Mouse (Mus musculus) adrenal gland, postnatal 10 days (tissue): ENCODE data around the gene Tulp2. TPM values are rescaled to one million over a fixed set of nuclear protein-coding genes. Genes with fewer than 3 reads are reported as not detected.
"Not testable (repeated sequence)": the region's sequence is repeated elsewhere in the genome, so short reads cannot be mapped to it uniquely, and the experiment has no call there.

Source experiments
- DNase-seq: peaks from one replicate; pipeline ENCODE4 v3.0.0; 2021; ENCODE audit warnings: mixed read lengths
- total RNA-seq, 2 experiments: library from RNA; stranded (reverse); gene quantifications; 2 replicates each; pipeline ENCODE4 v1.2.3; 2021

Tulp2 gene
- total RNA-seq, 2 experiments from 2014 or later: 0.64 to 0.69 TPM

DNA sequence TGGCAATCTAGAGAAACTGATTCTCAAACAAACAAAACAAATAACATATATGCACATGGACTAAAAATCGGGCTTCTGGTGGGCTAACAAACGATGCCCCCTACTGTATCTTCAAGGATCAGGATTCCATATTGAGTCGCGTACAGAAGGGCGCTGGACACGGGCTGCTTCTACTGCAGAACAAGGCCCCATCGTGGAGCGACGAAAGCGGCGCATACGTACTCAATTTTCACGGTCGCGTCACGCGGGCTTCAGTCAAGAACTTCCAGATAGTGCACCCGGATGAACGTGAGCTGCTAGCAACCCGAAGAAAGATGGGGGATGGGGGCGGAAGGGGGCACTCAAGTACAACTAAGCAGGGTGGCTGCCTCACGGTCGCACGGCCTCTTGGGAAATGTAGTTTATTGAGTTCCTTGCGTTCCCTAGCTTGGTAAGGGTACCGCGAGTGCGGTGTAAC lies 40.1 kb downstream of the Tulp2 start:
- DNase-seq: peak; percentile 88

DNA sequence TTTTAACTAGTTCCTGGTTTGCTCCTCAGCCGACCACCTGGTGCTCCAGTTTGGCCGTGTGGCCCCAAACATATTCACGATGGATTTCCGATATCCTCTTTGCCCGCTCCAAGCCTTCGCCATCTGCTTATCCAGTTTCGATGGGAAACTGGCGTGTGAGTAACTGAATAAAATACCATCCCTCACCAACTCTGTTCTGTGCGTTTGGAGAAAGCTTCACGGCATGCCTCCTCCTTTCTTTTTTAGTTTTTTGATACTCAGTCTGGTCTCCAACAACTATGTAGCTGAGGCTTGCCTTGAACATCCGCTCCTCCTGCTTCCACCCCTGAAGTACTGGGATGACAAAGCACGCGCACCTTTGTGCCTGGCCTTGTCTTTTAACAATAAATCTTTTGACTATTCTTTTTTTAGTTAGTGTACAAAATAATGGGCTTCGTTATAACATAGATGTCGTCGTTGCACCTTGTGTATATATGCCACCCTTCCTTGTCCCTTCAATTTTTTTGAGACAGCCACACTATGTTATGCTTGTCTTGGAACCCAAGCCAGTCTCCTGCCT lies 40.6 kb downstream of the Tulp2 start:
- DNase-seq: no peak

DNA sequence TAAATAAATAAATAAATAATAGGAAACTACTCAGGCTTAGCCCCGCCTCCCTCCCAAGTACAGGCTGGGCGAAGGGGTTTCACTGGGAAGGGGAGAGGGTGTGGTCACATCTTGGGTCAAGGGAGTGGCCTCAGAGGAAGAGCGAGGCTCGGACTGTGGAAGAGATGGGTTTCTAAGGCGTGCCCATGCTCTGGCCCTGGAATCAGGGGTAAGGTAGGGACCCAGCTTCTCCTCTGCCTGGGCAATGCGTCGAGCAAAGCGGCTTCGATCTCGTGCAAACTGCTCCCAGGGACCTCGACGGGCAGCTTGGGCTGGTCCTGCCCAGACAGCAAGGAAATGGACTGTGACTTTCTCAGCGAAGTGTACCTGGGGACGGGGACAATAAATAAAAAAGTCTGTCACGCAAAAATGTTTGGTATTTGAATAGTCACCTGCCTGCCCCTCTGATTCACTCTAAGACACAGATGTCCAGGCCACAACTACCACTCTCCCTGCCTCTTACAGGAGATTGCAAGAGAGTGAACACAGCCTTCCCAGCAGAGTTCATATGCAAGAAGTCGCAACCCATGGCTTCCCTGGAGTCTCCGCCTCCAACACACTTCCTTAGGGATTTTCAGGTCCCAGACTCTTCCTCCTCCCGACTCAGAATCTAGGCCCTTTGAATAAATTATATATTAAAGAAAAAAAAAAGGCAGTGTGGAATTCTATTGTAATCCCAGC lies 41.4 kb downstream of the Tulp2 start:
- DNase-seq: no peak

DNA sequence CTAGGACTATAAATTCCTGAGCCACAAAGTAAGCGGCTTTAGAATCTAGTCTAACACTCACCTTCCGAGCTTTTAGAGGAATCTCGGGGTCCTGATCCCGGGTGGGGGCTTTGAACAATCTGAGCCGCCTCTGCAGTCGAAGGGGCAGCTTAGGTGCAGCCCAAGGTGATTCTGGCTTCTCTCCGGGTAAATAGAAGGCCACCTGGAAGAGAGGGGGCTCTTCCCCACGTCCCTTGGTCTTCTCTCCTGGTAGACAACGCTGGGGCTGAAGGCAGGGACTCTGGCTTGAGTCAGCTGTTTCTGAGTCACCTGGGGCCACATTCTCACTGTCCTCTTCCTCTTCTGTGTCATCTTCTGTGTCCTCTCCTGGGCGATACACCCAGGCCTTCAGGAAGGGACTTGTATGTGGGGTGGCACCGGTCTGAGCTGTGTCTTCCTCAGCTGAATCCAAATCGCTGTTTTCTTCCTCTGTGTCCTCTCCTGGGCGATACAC lies 42.0 kb downstream of the Tulp2 start:
- no peak for DNase-seq

DNA sequence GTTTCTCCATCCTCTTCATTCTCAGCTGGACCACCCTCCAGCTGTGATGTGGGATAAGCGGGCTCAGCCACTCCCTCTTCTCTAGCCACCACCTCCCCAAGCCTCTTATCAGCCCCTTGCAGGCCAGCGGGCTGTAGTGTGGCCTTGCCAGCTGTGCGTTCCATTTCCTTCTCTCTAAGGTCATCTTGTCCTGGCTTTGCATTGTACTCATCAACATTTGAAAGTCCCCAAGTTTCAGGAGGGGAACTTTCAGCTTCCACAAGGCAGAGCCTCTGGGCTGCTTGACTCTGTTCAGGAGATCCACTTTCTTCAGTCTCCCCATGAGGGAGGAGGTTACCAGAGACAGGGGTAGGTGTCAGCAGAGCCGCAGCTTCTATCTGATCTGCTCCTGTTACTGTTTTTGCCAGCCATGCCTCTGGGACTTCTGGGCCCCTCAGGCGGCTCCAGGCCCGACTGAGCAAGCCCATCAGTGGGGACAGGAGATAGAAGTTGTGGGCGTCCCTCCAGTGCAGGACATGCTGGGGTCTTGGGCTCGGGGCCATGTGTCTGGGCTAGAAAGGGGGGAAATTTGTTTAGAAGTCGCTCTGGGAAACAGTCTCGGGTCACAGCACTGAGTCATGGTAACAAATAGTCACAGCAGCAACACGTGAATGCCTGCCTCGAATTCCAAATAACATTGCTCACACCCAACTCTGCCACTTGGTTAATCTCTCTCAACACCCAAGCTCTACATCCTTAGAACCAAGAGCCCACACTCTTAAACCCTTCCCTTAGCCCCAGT lies 43.4 kb downstream of the Tulp2 start:
- peak; percentile 38 for DNase-seq

DNA sequence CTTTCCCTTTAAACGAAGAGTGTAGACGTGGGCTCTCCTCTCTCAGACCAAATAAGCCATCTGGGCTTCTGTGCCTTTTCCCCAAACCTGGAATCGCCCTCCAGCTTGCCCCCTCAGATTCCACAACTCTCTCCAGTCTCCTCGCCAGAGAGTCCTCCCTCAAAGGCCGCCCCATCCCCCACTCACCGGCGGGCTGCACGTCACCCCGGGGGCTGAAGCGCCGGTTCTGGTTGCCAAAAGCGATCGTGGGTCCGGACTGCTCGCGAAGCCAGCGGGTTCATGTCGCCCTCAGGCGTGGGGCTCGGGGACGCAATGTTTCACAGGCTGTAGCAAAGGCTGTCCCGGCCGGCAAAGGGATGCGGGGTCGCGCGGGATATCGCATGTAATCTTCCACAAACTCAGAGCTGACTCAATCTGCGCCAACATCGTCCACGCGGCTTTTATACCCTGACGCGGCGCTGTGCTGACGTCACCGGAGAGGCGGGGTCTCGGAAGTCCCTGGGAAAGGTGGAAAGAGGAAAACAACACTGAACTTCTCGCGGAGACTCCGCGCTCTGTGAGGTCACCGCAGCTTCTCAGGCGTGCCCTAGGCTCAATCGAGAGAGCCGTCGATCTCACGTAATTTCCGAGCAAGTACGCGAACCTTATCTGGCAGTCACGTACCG lies 44.3 kb downstream of the Tulp2 start, which contains the start of the genes Ppp1r15a and Plekha4:
Gene Ppp1r15a (minus strand): TSS at position 460 of the 665 bp plus-strand sequence.
Gene Plekha4 (plus strand): TSS at position 522 of the 665 bp plus-strand sequence.
- peak; percentile 97 for DNase-seq

DNA sequence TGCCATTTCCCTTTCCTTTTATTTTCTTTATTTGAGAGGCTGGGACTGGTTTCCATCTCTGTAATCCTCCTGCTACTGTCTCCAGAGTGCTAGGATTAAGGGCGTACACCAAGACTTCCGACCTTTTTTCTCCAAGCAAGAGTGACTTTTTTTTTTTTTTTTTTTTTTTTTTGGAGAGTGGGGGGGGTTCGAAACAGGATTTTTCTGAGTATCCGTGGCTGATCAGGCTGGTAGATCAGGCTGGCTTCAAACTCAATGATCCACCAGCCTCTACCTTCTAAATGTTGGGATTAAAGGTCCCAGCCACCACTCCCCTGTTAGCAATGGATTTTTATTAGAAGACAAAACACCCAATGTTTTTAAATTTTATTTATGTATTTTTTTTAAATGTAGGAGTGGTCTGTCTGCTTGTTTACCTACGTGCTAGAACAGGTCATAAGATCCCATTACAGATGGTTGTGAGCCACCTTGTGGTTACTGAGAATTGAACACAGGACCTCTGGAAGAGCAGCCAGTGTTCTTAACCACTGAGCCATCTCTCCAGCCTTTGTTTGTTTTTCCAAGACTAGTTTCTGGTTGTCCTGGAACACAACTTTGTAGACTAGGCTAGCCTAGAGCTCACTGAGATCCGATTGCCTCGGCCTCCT lies 44.9 kb downstream of the Tulp2 start:
- DNase-seq: no peak

DNA sequence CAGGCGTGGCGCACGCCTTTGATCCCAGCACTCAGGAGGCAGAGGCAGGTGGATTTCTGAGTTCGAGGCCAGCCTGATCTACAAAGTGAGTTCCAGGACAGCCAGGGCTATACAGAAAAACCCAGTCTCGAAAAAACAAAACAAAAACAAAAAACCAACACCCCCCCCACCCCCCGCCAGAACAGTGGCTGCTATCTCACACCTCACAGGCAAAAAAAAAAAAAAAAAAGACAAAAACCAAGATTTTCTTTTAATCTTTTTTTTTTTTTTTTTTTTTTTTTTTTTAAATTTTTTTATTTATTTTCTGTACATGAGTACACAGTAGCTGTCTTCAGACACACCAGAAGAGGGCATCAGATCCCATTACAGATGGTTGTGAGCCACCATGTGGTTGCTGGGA lies 45.5 kb downstream of the Tulp2 start:
- not testable (repeated sequence) for DNase-seq

DNA sequence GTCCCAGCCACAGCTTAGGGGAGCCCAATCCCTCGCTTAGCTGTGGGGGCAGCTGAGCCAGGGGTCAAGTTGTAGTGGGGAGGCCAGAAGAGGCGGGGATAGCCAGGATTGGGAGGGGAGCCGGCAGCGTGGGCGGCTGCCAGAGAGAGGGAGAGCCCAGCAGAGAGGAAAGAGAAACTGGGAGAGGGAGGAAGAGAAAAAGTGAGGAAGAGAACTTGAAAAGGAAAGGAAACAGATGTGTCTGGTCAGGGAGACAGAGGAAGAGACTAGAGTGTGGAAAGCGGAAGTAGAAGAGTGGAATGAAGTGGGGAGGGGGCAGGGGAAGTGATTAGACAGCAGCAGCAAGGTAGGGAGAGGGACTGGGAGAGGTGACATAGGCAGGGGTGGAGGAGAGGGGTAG lies 47.8 kb downstream of the Tulp2 start:
- no peak for DNase-seq

DNA sequence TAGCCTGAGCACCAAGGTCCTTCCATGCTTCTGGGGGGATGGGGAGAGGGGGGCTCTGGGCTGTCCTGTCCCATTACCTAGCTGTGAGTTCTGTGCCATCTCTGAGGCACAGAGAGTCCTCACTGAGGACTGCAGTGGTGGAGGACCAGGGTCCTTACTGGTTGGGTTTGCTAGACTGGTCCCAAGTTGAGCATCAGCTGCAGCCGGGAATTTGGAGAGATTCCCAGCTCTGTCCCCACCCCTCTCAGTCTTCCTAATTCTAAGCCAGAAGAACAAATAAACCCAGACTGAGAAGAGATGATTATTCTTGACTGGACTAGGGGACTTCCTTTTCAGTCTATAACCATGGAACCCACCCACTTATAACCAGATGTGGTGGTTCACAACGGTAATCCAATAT lies 49.0 kb downstream of the Tulp2 start:
- DNase-seq: no peak

DNA sequence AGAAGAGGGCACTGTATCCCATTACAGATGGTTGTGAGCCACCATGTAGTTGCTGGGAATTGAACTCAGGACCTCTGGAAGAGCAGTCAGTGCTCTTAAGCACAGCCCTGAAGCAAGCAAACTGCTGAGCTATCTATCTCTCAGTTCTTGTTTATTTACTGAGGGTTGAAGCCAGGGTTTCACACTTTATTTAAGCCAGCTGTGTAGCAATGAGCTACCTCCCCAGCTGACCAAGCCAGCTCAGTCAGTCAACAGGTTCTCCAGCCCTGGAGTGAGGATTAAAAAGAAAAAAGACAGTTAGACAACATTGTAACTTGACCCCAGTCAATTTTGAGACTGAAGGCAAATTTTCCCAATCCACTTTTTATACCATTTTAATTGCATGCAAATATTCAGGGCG lies 54.0 kb downstream of the Tulp2 start:
- no peak for DNase-seq

DNA sequence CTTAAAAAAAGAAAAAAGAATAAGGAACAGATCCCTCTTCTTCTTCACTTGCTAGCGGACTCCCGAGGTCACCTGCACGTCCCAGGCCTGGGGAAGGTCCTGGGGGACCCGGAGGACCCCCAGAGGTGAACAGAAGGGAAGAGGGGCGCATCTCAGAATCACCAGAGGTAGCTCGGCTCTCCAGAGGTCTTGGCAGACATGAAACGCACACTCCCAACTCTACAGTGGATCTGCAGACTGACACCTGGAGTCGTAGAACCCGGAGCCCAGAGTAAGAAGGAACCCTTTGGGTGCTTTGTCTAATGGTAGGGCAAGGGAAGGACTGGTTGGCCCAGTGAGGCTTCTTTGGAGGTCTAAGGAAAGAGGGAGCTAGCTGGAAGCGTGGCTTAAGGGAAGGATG lies 55.9 kb downstream of the Tulp2 start:
- no peak for DNase-seq

DNA sequence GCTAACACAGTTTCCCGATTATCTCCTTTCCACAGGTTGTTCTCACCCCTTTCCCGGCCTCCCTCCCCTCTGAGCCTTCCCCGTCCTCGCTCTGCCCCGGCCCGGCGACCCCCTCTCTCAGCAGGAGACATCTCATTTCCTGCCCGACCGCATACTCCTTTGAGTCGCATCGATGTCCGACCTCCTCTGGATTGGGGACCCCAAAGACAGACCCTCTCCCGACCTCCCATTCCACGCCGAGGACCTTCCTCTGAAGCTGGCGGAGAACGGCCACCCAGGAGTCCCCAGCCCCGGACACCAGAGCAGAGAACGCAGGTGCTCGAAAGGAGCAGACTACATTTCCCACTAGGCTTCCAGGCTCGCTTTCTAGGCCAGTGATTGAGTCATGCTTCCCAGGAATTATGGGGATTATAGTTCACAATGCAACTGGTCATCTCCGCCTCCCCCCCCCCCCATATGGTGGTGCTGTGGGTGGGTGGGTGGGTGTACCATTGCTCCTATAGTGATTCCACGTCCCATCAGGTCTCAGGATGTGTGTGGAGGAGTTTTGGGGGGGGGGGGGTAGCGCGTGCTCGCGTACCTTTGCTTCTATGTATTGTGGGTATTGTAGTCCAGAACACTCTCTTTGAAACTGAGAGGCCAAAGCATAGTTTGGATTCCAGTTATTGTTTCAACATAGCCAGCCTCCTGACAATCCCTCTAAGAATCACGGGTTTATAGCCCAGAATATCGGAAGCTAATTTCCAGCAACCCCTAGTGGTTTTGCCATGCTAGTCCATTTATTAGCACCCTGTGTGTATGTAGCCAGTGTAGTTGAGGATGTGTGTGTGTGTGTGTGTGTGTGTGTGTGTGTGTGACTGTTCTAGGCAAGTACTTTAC lies 56.7 kb downstream of the Tulp2 start:
- DNase-seq: peak; percentile 65

DNA sequence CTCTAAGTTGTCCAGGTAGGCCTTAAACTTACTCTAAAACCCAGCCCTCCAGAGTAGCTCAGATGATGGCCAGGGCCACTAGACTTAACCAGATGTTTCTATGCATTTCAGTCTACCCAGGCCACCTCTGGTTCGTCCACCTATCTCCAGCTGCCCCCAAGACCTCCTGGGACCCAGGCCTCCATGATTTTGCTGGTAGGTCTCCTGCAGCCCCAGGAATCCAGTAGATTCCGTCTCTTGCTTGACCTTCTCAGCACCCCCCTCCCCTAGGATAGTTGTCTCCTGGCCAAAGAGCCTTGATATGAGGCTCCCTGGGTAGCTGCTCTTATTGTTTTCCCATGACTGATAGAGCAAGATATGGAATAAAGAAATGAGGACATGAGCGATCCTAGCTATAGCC lies 57.4 kb downstream of the Tulp2 start:
- DNase-seq: no peak

DNA sequence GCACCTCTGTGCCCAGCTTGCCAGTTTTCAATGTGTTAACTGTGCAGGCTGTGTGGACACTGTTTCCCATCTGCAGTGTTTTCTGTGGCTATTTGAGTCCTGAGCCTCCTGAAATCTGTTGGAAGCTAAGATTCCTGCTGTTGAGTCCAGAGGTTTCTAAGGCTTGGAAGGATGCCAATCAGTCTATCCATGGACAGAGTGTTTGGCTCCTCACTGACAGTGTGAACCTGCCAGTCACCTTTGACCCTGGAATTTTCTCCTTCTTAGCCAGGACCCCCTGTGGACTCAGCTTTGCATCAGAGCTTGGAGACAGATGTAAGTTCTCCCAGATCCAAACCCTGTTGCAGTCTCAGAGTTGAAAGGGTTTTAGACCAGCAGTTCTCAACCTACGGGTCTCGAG lies 58.5 kb downstream of the Tulp2 start:
- no peak for DNase-seq

DNA sequence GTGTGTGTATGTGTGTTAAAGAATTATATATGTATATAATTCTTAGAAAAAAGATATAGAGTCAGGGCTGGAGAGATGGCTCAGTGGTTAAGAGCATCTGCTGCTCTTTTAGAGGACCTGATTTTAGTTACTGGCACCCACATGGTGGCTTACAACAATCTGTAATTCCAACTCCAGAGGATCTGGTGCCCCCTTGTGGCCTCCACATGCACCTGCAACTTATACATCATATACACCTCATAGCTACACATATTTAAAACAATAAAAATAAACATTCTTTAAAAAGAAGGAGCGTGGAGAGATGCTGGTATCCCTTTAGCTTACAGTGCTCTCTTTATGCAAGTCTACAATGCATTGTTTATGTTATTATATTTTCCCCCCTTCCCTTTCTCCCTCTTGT lies 62.8 kb downstream of the Tulp2 start:
- no peak for DNase-seq

DNA sequence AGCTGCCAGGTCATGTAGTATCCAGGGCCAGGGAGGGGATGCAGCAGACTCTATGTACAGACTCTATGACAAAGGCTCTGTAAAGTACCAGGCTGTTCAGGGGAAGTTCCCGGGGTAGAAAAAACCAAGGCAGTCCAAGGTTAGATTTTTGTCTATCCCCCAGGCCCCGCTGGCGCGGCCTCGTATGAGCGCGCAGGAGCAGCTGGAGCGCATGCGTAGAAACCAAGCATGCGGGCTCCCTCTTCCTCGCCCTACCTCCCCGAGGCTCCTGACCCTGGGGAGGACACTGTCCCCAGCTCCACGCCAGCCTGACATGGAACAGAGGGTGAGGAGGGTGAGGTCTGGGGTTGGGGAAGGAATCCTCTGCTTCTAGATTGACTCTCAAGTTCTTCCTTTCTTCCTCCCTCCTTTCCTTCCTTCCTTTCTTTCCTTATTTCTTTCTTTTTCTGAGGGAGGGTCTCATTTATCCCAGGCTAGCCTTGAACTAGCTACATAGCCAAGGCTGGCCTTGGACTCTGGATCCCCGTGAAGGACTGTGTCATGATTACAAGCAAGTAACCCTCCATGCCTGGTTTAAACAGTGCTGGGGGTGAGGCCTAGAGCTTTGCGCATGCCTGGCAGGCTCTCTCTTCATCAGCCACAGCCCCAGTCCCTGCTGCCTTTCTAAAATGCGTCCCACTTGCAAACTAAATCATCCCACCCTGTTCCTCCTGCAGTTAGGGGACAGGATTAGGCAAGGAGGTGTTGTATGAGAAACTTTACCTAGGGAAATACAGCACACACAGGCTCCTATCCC lies 68.2 kb downstream of the Tulp2 start:
- no peak for DNase-seq

DNA sequence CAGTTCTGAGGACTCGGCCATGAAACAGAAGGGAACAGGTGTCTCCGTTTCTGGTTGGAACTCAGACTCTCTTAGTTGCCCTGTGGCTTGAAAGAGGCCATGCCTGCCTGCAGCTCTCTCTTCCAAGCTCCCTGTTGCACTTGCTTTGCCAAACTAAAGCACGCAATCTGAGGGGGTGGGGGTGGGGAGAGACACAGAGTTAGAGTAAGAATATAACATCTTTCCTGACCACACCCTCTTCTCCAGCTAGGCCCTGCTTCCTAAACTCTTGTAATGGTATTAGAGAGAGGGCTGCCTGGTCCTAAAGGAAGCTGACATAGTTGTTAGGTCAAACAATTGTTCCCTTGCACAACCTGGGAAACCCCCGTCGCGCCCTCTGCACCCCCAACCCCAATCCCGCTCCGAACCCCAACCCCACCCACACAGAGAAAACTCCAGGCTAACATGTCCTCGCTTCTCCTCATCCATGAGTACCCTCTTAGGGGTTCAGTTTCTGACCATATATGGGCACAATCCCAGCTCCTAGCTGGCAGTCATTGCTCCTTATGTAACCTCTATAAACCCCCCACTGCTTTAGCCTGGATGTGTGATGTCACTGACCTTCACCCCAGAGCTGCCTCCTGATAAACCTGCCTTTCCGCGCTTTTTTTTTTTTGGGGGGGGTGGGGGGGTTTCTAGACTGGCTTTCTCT lies 69.3 kb downstream of the Tulp2 start:
- no peak for DNase-seq

DNA sequence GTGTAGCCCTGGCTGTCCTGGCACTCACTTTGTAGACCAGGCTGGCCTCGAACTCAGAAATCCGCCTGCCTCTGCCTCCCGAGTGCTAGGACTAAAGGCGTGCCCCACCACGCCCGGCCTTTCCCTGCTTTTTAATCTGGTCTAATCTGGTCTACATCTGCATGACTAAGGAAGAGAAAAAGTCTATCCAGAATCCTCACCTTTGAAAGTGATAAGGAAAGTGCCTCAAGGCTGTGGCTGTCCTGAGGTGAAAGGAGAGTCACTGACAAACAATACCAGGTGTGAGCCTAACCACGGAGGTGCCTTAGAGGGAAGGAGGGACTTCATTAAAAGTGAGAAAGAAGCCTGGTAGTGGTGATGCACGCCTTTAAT lies 69.8 kb downstream of the Tulp2 start:
- DNase-seq: no peak

DNA sequence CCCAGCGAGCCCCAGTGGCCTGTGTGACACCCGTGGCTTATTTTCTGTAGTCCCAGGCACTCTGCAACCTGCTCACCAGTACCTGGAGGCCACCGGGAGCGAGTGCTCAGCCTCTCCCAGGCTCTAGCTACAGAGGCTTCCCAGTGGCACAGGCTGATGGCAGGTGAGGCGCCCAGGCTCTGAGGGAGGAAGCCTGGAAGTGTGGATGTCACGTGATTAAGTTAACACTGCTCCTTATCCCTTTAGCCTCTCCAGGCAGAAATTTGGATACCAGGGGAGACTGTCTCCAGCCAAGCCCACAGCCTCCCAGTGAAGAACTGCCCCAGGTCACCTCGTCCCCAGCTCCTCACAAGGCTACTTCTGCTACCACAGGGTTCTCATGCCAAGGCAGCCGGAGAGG lies 71.8 kb downstream of the Tulp2 start:
- no peak for DNase-seq
